Mouse (Mus musculus) liver, embryonic 13.5 days (tissue): ENCODE data around the gene Ralgapb. TPM values are rescaled to one million over a fixed set of nuclear protein-coding genes. Genes with fewer than 3 reads are reported as not detected.

Experiments used
- ATAC-seq: fragments of 200-750 bp; cut with Nextera tagmentation; 2 replicates; pipeline ENCODE4 v1.8.0; 2017; ENCODE audit warnings: low read depth, mild to moderate bottlenecking, moderate number of reproducible peaks, moderate library complexity
- DNase-seq: peaks from one replicate; pipeline ENCODE4 v3.0.0; 2022
- H3K27ac ChIP-seq: fragments of 300-500 bp; sonication (generic); 2 replicates; pipeline ENCODE4 v1.5.1; 2015; ENCODE audit warnings: moderate library complexity, mild to moderate bottlenecking, inconsistent platforms
- H3K27me3 ChIP-seq: fragments of 300-500 bp; sonication (generic); 2 replicates; pipeline ENCODE4 v1.6.1; 2015; ENCODE audit warnings: mild to moderate bottlenecking, inconsistent platforms
- H3K36me3 ChIP-seq: fragments of 300-500 bp; sonication (generic); 2 replicates; pipeline ENCODE4 v1.6.1; 2015; ENCODE audit warnings: mild to moderate bottlenecking, inconsistent platforms
- H3K4me1 ChIP-seq: fragments of 300-500 bp; sonication (generic); replicated peaks from 2 replicates; pipeline ENCODE4 v1.6.1; 2015; ENCODE audit warnings: inconsistent platforms
- H3K4me2 ChIP-seq: fragments of 300-500 bp; sonication (generic); 2 replicates; pipeline ENCODE4 v1.6.1; 2015; ENCODE audit warnings: inconsistent platforms, mild to moderate bottlenecking, moderate library complexity
- H3K4me3 ChIP-seq: fragments of 300-500 bp; sonication (generic); replicated peaks from 2 replicates; pipeline ENCODE4 v1.5.1; 2015; ENCODE audit warnings: mild to moderate bottlenecking, inconsistent platforms
- H3K9ac ChIP-seq: fragments of 300-500 bp; sonication (generic); 2 replicates; pipeline ENCODE4 v1.6.1; 2015; ENCODE audit warnings: mild to moderate bottlenecking, inconsistent platforms
- H3K9me3 ChIP-seq: fragments of 300-500 bp; sonication (generic); replicated peaks from 2 replicates; pipeline ENCODE4 v1.6.1; 2016; ENCODE audit warnings: inconsistent platforms
- WGBS: fragments of 180-500 bp; shearing (Covaris S2); methylation state at CpG from one replicate; pipeline ENCODE4 v1.1.7; 2015; ENCODE audit not compliant: insufficient replicate concordance; 5-methylcytosine and 5-hydroxymethylcytosine counted together
- polyA plus RNA-seq: library from polyadenylated mRNA; unstranded; fragments of >200 nt; fragmentation: Nextera tagmentation; extraction: Ambion mirVana; gene quantifications from 2 replicates; pipeline ENCODE4 v1.2.1, GENCODE M21; 2015

The Ralgapb gene
- polyA plus RNA-seq, 1 experiment from 2014 or later = 6.3 TPM

DNA sequence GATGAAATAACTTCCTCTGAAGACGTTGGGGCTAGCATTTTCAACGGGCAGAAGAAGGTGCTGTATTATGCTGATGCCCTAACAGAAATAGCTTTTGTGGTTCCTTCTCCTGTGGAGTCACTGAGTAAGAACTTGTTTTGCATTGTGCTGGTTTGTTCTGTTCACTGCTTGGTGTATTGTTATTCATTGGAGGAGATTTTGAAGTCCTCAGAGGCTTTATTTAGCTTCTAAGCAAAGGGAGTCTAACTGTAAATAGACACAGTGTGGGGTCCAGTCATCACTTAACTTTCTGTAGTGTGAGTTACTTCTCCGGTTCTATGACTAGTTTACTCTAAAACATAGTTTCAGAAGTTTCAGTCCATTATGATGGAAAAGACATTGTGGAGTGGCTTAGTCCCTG is 68.0 kb downstream of the Ralgapb start:
- ATAC-seq = no peak
- H3K4me3 ChIP-seq = no peak overlapping the region
- DNase-seq = no peak
- H3K9ac ChIP-seq = no peak overlapping the region
- no peaks in the 10 kb centered on the region for H3K9me3 ChIP-seq
- no peak overlapping the region for H3K27ac ChIP-seq
- WGBS = 62% methylated on average over 3 of the region's 3 CpGs
- no peak overlapping the region for H3K4me2 ChIP-seq
- H3K36me3 ChIP-seq = peaks cover 55% of the 10 kb centered on the region
- no peaks in the 10 kb centered on the region for H3K27me3 ChIP-seq
- no peaks in the 10 kb centered on the region for H3K4me1 ChIP-seq

GRCm38 (mm10) chr2:158498457-158498856 is 88.8 kb downstream of the Ralgapb start:
- WGBS = 72% methylated on average over 5 of the region's 5 CpGs
- Histone ChIP-seq H3K9ac (no peak overlapping the region), H3K27me3 (no peaks in the 10 kb centered on the region), H3K36me3 (peaks cover 34% of the 10 kb centered on the region), H3K27ac (no peak overlapping the region), H3K4me1 (no peaks in the 10 kb centered on the region), H3K9me3 (no peaks in the 10 kb centered on the region), H3K4me3 (no peak overlapping the region), H3K4me2 (no peak overlapping the region)
- no peak for DNase-seq
- ATAC-seq = no peak

DNA sequence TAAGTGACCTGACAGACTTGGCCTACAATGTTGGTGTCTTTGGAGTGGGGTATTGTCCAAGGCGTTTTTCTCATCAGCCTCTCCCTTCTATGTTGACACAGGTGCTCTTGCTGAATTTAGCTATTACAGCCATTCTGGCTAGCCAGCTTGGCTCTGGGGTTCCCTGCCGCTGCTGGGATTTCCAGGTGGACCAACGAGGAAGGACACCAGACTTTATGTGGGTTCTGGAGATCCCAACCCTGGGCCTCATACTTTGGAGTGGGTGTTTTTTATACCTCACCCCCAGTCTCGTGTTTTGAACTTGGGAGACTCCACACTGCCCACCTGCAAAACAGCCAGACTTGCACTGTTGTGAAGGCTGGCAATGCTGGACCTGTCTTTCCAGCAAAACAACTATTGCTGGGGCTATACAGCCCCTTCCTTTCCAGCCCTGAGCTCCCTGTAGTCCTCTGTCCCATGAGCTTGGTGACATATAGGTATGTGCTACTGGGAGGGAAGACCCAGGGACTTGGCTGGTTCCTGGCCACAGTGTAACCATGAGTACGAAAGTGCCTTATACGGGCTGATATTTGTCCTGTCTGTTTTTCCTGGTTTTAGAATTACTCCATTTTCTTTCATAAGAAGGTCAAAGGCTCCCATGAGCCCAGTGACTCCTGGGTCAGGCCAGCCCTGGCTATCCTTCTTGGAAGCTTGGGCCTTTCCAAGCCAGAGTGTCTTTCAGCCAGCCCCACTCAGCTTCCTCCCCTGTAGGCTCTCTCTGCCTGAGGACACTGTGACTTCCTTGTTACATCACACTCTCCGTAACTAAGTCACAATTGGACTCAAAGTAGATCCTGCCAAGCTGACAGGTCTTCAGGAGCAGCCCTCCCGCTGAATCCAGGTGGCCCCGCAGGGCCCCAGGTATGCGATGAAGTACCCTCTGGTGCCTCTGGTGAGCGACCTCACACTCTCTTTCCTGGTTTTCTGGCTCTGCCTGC is 92.5 kb downstream of the Ralgapb start, which contains the start of gene Adig:
Gene Adig, plus strand, starts transcription at position 777 of the 977 bp plus-strand sequence.
- no peak for DNase-seq
- H3K36me3 ChIP-seq = peaks cover 5% of the 10 kb centered on the region
- H3K4me3 ChIP-seq = no peak within 1 kb of the TSS
- no peaks in the 10 kb centered on the region for H3K27me3 ChIP-seq
- no peak for ATAC-seq
- no peaks in the 10 kb centered on the region for H3K9me3 ChIP-seq
- 62% methylated on average over 11 of the region's 11 CpGs for WGBS
- H3K4me1 ChIP-seq = no peaks in the 10 kb centered on the region
- no peak within 1 kb of the TSS for H3K9ac ChIP-seq
- no peak within 1 kb of the TSS for H3K4me2 ChIP-seq
- H3K27ac ChIP-seq = no peak within 1 kb of the TSS

- DNase-seq (no peak), ATAC-seq (no peak)
- no peaks in the 10 kb centered on the region for H3K36me3 ChIP-seq
- 76% methylated on average over 7 of the region's 7 CpGs for WGBS
- H3K4me2 ChIP-seq = no peak overlapping the region
- H3K27me3 ChIP-seq = no peaks in the 10 kb centered on the region
- no peak overlapping the region for H3K4me3 ChIP-seq
- H3K4me1 ChIP-seq = no peaks in the 10 kb centered on the region
- no peak overlapping the region for H3K9ac ChIP-seq
- no peaks in the 10 kb centered on the region for H3K9me3 ChIP-seq
- no peak overlapping the region for H3K27ac ChIP-seq
Measured at GRCm38 (mm10) chr2:158503226-158503625, 93.6 kb downstream of the Ralgapb start.

- 63% methylated on average over 4 of the region's 4 CpGs for WGBS
- ATAC-seq (no peak), DNase-seq (no peak)
- H3K9ac ChIP-seq = no peak overlapping the region
- H3K36me3 ChIP-seq = no peaks in the 10 kb centered on the region
- no peaks in the 10 kb centered on the region for H3K4me1 ChIP-seq
- no peaks in the 10 kb centered on the region for H3K9me3 ChIP-seq
- no peak overlapping the region for H3K4me3 ChIP-seq
- H3K27ac ChIP-seq = no peak overlapping the region
- H3K27me3 ChIP-seq = no peaks in the 10 kb centered on the region
- no peak overlapping the region for H3K4me2 ChIP-seq
Measured at GRCm38 (mm10) chr2:158503671-158504070, 94.0 kb downstream of the Ralgapb start.

DNA sequence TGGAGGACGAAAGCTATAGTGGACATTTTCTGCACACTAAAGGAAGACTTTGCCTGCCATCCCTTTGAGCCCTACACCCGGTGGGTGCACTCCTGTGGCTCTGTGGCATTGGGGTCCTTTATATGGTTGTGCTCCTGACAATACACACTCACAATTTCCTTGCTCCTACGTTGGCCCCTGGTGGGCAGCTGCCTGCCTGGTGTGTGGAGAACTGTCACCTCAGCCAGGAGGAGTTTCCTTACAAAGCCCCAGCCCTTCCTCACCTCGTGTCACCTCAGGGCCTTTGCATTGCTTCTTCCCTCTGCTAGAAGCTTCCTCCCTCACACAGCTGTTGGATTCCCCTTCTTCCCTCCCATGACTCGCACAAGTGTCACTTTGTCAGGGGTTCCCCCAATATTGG is 96.8 kb downstream of the Ralgapb start:
- no peak for DNase-seq
- H3K27ac ChIP-seq = no peak overlapping the region
- H3K9ac ChIP-seq = no peak overlapping the region
- 37% methylated on average over 5 of the region's 5 CpGs for WGBS
- H3K4me3 ChIP-seq = no peak overlapping the region
- no peaks in the 10 kb centered on the region for H3K36me3 ChIP-seq
- no peaks in the 10 kb centered on the region for H3K27me3 ChIP-seq
- no peaks in the 10 kb centered on the region for H3K9me3 ChIP-seq
- H3K4me2 ChIP-seq = no peak overlapping the region
- ATAC-seq = no peak
- no peaks in the 10 kb centered on the region for H3K4me1 ChIP-seq

- DNase-seq (no peak), ATAC-seq (no peak)
- H3K4me2 ChIP-seq = no peak overlapping the region
- H3K27me3 ChIP-seq = no peaks in the 10 kb centered on the region
- no peak overlapping the region for H3K9ac ChIP-seq
- no peaks in the 10 kb centered on the region for H3K36me3 ChIP-seq
- WGBS = 74% methylated on average over 10 of the region's 10 CpGs
- H3K4me3 ChIP-seq = no peak overlapping the region
- H3K27ac ChIP-seq = no peak overlapping the region
- no peaks in the 10 kb centered on the region for H3K9me3 ChIP-seq
- no peaks in the 10 kb centered on the region for H3K4me1 ChIP-seq
Measured at GRCm38 (mm10) chr2:158507046-158507445, 97.4 kb downstream of the Ralgapb start.

- no peaks in the 10 kb centered on the region for H3K9me3 ChIP-seq
- ATAC-seq = 0 out of 2 replicates have a peak, but pooled peaks have one; percentile 26
- H3K27ac ChIP-seq = no peak overlapping the region
- no peaks in the 10 kb centered on the region for H3K4me1 ChIP-seq
- 74% methylated on average over 6 of the region's 6 CpGs for WGBS
- H3K27me3 ChIP-seq = no peaks in the 10 kb centered on the region
- H3K36me3 ChIP-seq = no peaks in the 10 kb centered on the region
- DNase-seq = no peak
- H3K4me2 ChIP-seq = no peak overlapping the region
- no peak overlapping the region for H3K9ac ChIP-seq
- H3K4me3 ChIP-seq = no peak overlapping the region
Measured at GRCm38 (mm10) chr2:158510665-158511064, 101.0 kb downstream of the Ralgapb start.

GRCm38 (mm10) chr2:158512528-158512927 is 102.9 kb downstream of the Ralgapb start, which contains the start of gene Arhgap40:
Gene Arhgap40, plus strand, starts transcription at chr2:158512796.
- Histone ChIP-seq H3K4me2 (no peak within 1 kb of the TSS), H3K27me3 (no peaks in the 10 kb centered on the region), H3K4me3 (no peak within 1 kb of the TSS), H3K9me3 (no peaks in the 10 kb centered on the region), H3K4me1 (no peaks in the 10 kb centered on the region), H3K9ac (no peak within 1 kb of the TSS), H3K36me3 (no peaks in the 10 kb centered on the region), H3K27ac (no peak within 1 kb of the TSS)
- ATAC-seq (no peak), DNase-seq (no peak)
- 73% methylated on average over 10 of the region's 10 CpGs for WGBS

DNA sequence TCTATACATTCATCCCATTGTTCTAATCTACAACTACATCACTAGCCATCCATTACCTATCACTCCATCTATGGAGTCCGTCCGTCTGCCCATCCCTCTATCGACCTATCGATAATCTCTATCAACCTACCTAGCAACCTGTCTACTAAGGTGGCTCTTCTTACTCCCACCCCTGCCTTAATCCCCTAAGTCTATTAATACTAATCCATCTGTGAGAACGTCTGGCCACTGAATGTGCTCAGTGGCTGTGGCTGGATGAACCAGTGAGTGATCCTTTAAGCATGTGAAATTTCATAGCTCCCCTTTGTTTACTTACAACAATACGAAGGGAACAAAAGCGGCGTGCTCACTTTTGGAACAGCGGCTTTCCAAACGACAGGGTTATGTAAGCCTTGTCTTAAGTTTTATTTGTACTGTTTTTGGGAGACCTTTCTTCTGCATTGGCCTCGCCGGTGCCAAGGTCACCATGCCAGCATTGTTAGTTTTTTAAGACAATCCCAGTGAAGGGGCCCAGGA is 104.2 kb downstream of the Ralgapb start:
- H3K9ac ChIP-seq = no peak overlapping the region
- H3K4me3 ChIP-seq = no peak overlapping the region
- 70% methylated on average over 12 of the region's 12 CpGs for WGBS
- H3K4me1 ChIP-seq = no peaks in the 10 kb centered on the region
- H3K27ac ChIP-seq = no peak overlapping the region
- H3K4me2 ChIP-seq = no peak overlapping the region
- H3K9me3 ChIP-seq = no peaks in the 10 kb centered on the region
- no peaks in the 10 kb centered on the region for H3K27me3 ChIP-seq
- ATAC-seq = no peak
- DNase-seq = no peak
- H3K36me3 ChIP-seq = no peaks in the 10 kb centered on the region

- no peak overlapping the region for H3K4me2 ChIP-seq
- no peaks in the 10 kb centered on the region for H3K36me3 ChIP-seq
- H3K4me1 ChIP-seq = no peaks in the 10 kb centered on the region
- DNase-seq (no peak), ATAC-seq (no peak)
- no peaks in the 10 kb centered on the region for H3K9me3 ChIP-seq
- H3K27ac ChIP-seq = no peak overlapping the region
- WGBS = 59% methylated on average over 6 of the region's 6 CpGs
- H3K27me3 ChIP-seq = no peaks in the 10 kb centered on the region
- H3K4me3 ChIP-seq = no peak overlapping the region
- no peak overlapping the region for H3K9ac ChIP-seq
Measured at GRCm38 (mm10) chr2:158518583-158518982, 108.9 kb downstream of the Ralgapb start.
